Mouse (Mus musculus) liver, embryonic 14.5 days (tissue): ENCODE results near the gene Nudt21.

ENCODE experiments used
- CTCF ChIP-seq: IDR thresholded peaks from 2 replicates; pipeline ENCODE4 v1.5.1; 2016; ENCODE audit warnings: antibody characterized with exemption, low read depth, control low read depth
- EP300 ChIP-seq: IDR thresholded peaks from 2 replicates; pipeline ENCODE4 v1.6.1; 2016; ENCODE audit warnings: antibody characterized with exemption, low read depth

GRCm38 (mm10) chr8:93981679-93982215, 55.1 kb downstream of the Nudt21 start:
- TF ChIP-seq CTCF (no peak), EP300 (no peak)
